Comparison of ENCODE assay signal across 12 mouse cellular contexts in genomic region chr9:120504423-120504822, GRCm38 (mm10).
"Had no signal": no experiment of that assay in that cellular context is flagged by ENCODE, and none has a peak within 500 bp of the region (broad histone marks: within the 10 kb centered on the region; RNA-seq: fewer than 3 reads in every experiment).

No protein-coding gene starts in this region.

- DNase-seq: retina, postnatal 1 day; right cerebral cortex, adult 18-20 months; right cerebral cortex, postnatal 14 days; right cerebral cortex, postnatal 25 days; right cerebral cortex, postnatal 4 days; spleen, adult 18-20 months; thymus, adult 18-20 months; thymus, adult 2 months; thymus, postnatal 14 days; thymus, postnatal 25 days; thymus, postnatal 36 days; thymus, postnatal 4 days had no signal
